Mouse (Mus musculus) liver, embryonic 14.5 days (tissue): ENCODE data around the gene Dcaf12l2.

ENCODE experiments used
- CTCF ChIP-seq: IDR thresholded peaks from 2 replicates; pipeline ENCODE4 v1.5.1; 2016; ENCODE audit warnings: antibody characterized with exemption, low read depth, control low read depth
- EP300 ChIP-seq: IDR thresholded peaks from 2 replicates; pipeline ENCODE4 v1.6.1; 2016; ENCODE audit warnings: antibody characterized with exemption, low read depth

- TF ChIP-seq CTCF (no peak), EP300 (no peak)
Observed at GRCm38 (mm10) chrX:44367280-44367645, 879 bp downstream of the Dcaf12l2 start.
